Mouse (Mus musculus) B cell, adult (primary cell): ENCODE results near the gene Cadm4. TPM values are rescaled to one million over a fixed set of nuclear protein-coding genes. Genes with fewer than 3 reads are reported as not detected.

Source experiments
- total RNA-seq: library from RNA; stranded (reverse); gene quantifications from 4 replicates; pipeline ENCODE4 v1.2.4, GENCODE M21; 2023; ENCODE audit not compliant: inconsistent age

Cadm4 gene
- total RNA-seq, result 0.78 to 3.1 TPM (median 1.9 TPM) in 4 replicates

GRCm38 (mm10) chr7:24481474-24482207, at the start of gene Cadm4:
Gene Cadm4, plus strand, starts transcription at chr7:24482023.

GRCm38 (mm10) chr7:24451855-24452311, 29.9 kb upstream of the Cadm4 start, which contains the start of gene Irgc1:
Gene Irgc1, minus strand, starts transcription at chr7:24452297.

GRCm38 (mm10) chr7:24462388-24463319, 19.2 kb upstream of the Cadm4 start, which contains the start of gene Plaur:
Gene Plaur, plus strand, starts transcription at chr7:24462484.

GRCm38 (mm10) chr7:24506838-24507725, 25.3 kb downstream of the Cadm4 start, which contains the start of gene Zfp428:
Gene Zfp428, plus strand, starts transcription at chr7:24507006.

DNA sequence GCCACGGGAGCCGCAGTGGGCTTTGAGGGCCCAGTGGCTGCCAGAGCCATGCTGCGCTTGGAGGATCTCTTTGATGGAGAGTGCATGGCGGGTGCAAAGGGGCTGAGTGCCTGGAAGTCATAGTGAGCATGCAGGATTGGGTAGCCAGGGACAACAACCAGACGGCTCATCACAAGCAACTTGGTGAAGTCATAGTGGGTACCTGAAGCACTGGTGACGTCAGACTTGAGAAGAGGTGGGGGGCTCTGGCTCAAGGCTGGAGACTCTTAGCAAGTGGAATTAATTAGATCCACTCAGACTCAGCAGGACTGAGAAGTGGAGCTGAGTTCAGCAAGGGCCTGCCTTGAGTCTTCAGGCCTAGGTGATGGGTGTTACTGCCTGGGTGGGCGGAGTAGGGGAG, 30.5 kb downstream of the Cadm4 start, which contains the start of gene AC161166.1:
AC161166.1 (minus strand) TSS at position 101 of the 400 bp plus-strand sequence.

GRCm38 (mm10) chr7:24530062-24530931, 48.5 kb downstream of the Cadm4 start, which contains the start of gene Irgq:
Gene Irgq, plus strand, starts transcription at chr7:24530689.

DNA sequence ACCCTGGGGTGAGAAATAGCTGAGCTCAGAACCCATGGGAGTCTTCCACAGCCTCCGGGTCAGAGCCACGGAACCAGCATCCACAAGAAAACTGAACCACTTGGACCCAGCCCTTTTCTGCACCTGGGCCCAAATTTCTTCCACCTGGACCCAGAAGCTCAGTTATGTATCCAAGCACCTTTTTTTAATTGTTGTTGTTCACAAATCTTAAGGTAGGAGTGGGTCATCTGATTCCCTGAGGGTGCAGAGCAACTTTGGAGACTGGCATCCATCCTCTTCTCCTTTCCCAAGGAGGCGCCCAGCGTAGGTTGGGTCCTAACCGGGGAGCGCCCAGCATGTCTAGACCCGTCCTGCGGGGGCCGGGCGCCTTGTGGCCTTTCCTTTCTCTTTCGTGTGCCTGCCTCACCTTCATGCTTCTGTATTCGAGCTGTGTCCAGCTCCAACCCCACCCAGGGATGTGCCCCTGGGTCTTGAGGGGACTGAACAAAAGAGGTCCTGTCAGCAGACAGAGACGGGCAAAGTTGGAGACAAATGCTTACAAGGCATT, 64.3 kb downstream of the Cadm4 start, which contains the start of the genes Pinlyp and Xrcc1:
Pinlyp (minus strand) TSS at position 51 of the 547 bp plus-strand sequence.
Xrcc1 (plus strand) TSS at position 222 of the 547 bp plus-strand sequence.

Other genes with a start within 250 kb of the Cadm4 start
- 1.3 to 2.2 TPM (median 1.7 TPM) in 4 replicates for gene Zfp109, start 244.5 kb upstream of the Cadm4 start, total RNA-seq
- 0.22 to 0.27 TPM in 2 of 4 replicates, not detected in the others for gene Zfp108, start 227.2 kb upstream of the Cadm4 start, total RNA-seq
- gene Zfp93, start 211.6 kb upstream of the Cadm4 start, total RNA-seq, result 0.18 to 1.6 TPM in 2 of 4 replicates, not detected in the others
- gene Zfp61, start 180.8 kb upstream of the Cadm4 start, total RNA-seq, result 5.2 to 10.8 TPM (median 7.3 TPM) in 4 replicates
- gene Zfp94, start 165.4 kb upstream of the Cadm4 start, total RNA-seq, result 7.5 to 10.9 TPM (median 9.4 TPM) in 4 replicates
- not detected in 4 replicates for gene Tescl, start 148.1 kb upstream of the Cadm4 start, total RNA-seq
- not detected in 4 replicates for gene Lypd5, start 132.8 kb upstream of the Cadm4 start, total RNA-seq
- 3.6 to 6.1 TPM (median 4.8 TPM) in 4 replicates for gene Kcnn4, start 111.8 kb upstream of the Cadm4 start, total RNA-seq
- 69.8 to 79.7 TPM (median 77.4 TPM) in 4 replicates for gene Smg9, start 82.4 kb upstream of the Cadm4 start, total RNA-seq
- 5.0 to 7.5 TPM (median 6.1 TPM) in 4 replicates for gene Irgc1, start 29.7 kb upstream of the Cadm4 start, total RNA-seq
- gene Plaur, start 19.5 kb upstream of the Cadm4 start, total RNA-seq, result 535 to 734 TPM (median 595 TPM) in 4 replicates
- gene Zfp428, start 25.0 kb downstream of the Cadm4 start, total RNA-seq, result 1.4 to 2.2 TPM (median 1.7 TPM) in 4 replicates
- gene AC161166.1, start 30.4 kb downstream of the Cadm4 start, total RNA-seq, result not detected in 4 replicates
- gene Irgq, start 48.7 kb downstream of the Cadm4 start, total RNA-seq, result 22.3 to 27.3 TPM (median 24.2 TPM) in 4 replicates
- gene Pinlyp, start 64.1 kb downstream of the Cadm4 start, total RNA-seq, result 0.87 TPM in 1 of 4 replicates, not detected in the others
- 85.4 to 92.1 TPM (median 88.0 TPM) in 4 replicates for gene Xrcc1, start 64.3 kb downstream of the Cadm4 start, total RNA-seq
- 9.0 to 13.0 TPM (median 12.0 TPM) in 4 replicates for gene Ethe1, start 105.5 kb downstream of the Cadm4 start, total RNA-seq
- 0.18 to 0.22 TPM in 2 of 4 replicates, not detected in the others for gene Zfp575, start 105.6 kb downstream of the Cadm4 start, total RNA-seq
- 22.1 to 31.0 TPM (median 26.2 TPM) in 4 replicates for gene Phldb3, start 128.7 kb downstream of the Cadm4 start, total RNA-seq
- 0.29 to 0.54 TPM in 2 of 4 replicates, not detected in the others for gene Lypd3, start 154.5 kb downstream of the Cadm4 start, total RNA-seq
- gene Tex101, start 194.7 kb downstream of the Cadm4 start, total RNA-seq, result not detected in 4 replicates
- gene BC049730, start 227.2 kb downstream of the Cadm4 start, total RNA-seq, result not detected in 4 replicates
- not detected in 4 replicates for gene Gm4763, start 244.9 kb downstream of the Cadm4 start, total RNA-seq